8 mouse cellular contexts compared by ENCODE assay signal in genomic region chr15:91571981-91572380, GRCm38 (mm10). TPM values are rescaled to one million over a fixed set of nuclear protein-coding genes. Genes with fewer than 3 reads are reported as not detected.
A peak's percentile ranks its signal among the peaks of the same experiment; 100 is the strongest.
DNase-seq lines count a peak whose midpoint lies in the region; ATAC-seq and TF ChIP-seq lines count a peak whose summit lies in the region.

No protein-coding gene starts in this region.

- H3K4me1 ChIP-seq in neural tube, embryonic 11.5 days (ENCODE audit: control insufficient read depth, insufficient read depth, low read length) = peaks cover 2% of the 10 kb centered on the region; the same call in 1 of the 2 replicates
- no peaks in the 10 kb centered on the region for H3K4me1 ChIP-seq in liver, embryonic 13.5 days (replicated peaks)
- H3K4me1 ChIP-seq in thymus, adult 2 months (replicated peaks; ENCODE audit: control insufficient read depth, insufficient read depth, low read length) = no peaks in the 10 kb centered on the region; the same call in 1 of the 2 replicates

- no peak for TF ChIP-seq POLR2A in thymus, adult 2 months (IDR thresholded peaks at IDR 0.05; ENCODE audit: control insufficient read depth, extremely low read depth, insufficient read depth, low read length, poor library complexity)

- TF ChIP-seq CTCF in thymus, adult 2 months (IDR thresholded peaks at IDR 0.05; ENCODE audit: borderline replicate concordance, control insufficient read depth, extremely low read depth, insufficient read depth, low read length, poor library complexity) = no peak

- WGBS in neural tube, embryonic 11.5 days = 7% methylated on average over 8 of the region's 8 CpGs
- 12% methylated on average over 8 of the region's 8 CpGs for WGBS in liver, embryonic 13.5 days (ENCODE audit: insufficient replicate concordance)
- 22% methylated on average over 8 of the region's 8 CpGs for WGBS in thymus, adult 2 months

- no peak overlapping the region for H3K27ac ChIP-seq in neural tube, embryonic 11.5 days (ENCODE audit: low read depth, low read length)
- no peak overlapping the region for H3K27ac ChIP-seq in liver, embryonic 13.5 days
- H3K27ac ChIP-seq in thymus, adult 2 months (ENCODE audit: control insufficient read depth, insufficient read depth, low read length) = no peak overlapping the region

- H3K27me3 ChIP-seq in neural tube, embryonic 11.5 days (ENCODE audit: control insufficient read depth, insufficient read depth, low read length) = 0 out of 2 replicates have a peak, but pooled peaks cover 2% of the 10 kb centered on the region
- H3K27me3 ChIP-seq in liver, embryonic 13.5 days = peaks cover 44% of the 10 kb centered on the region
- H3K27me3 ChIP-seq in thymus, adult 2 months (ENCODE audit: control insufficient read depth, insufficient read depth, low read length) = peaks cover 5% of the 10 kb centered on the region; the same call in 1 of the 2 replicates

- H3K4me2 ChIP-seq in neural tube, embryonic 11.5 days (ENCODE audit: low read depth) = peak overlapping the region; percentile 96
- peak overlapping the region; percentile 75 for H3K4me2 ChIP-seq in liver, embryonic 13.5 days

- H3K36me3 ChIP-seq in neural tube, embryonic 11.5 days (ENCODE audit: control insufficient read depth, insufficient read depth, low read length) = no peaks in the 10 kb centered on the region
- H3K36me3 ChIP-seq in liver, embryonic 13.5 days = no peaks in the 10 kb centered on the region
- no peaks in the 10 kb centered on the region for H3K36me3 ChIP-seq in thymus, adult 2 months (ENCODE audit: control insufficient read depth, insufficient read depth, low read length)

- H3K9ac ChIP-seq in neural tube, embryonic 11.5 days (ENCODE audit: low read length) = peak overlapping the region; percentile 70
- H3K9ac ChIP-seq in liver, embryonic 13.5 days = peak overlapping the region; percentile 45; the same call in 1 of the 2 replicates

- H3K9me3 ChIP-seq in neural tube, embryonic 11.5 days (ENCODE audit: control insufficient read depth, low read length) = no peaks in the 10 kb centered on the region
- H3K9me3 ChIP-seq in liver, embryonic 13.5 days (replicated peaks) = no peaks in the 10 kb centered on the region

- DNase-seq in embryo, embryonic 10.5 days (ENCODE audit: low spot score) = peak; percentile 8
- no peak for DNase-seq in embryo, embryonic 9.5 days (ENCODE audit: extremely low spot score)
- DNase-seq in neural tube, embryonic 11.5 days (ENCODE audit: low spot score) = no peak
- DNase-seq in neural tube, embryonic 10.5 days (ENCODE audit: extremely low spot score, low spot score) = no peak
- no peak for DNase-seq in liver, embryonic 13.5 days
- no peak for DNase-seq in spleen, adult 12 weeks (ENCODE audit: low spot score)
- DNase-seq in thymus, adult 2 months = no peak
- no peak for DNase-seq in spleen, postnatal 4 days (ENCODE audit: low spot score in 2 of 2)

- H3K4me3 ChIP-seq in neural tube, embryonic 11.5 days (ENCODE audit: low read depth, low read length) = peak overlapping the region; percentile 68
- peak overlapping the region; percentile 60 for H3K4me3 ChIP-seq in liver, embryonic 13.5 days (replicated peaks)
- no peak overlapping the region for H3K4me3 ChIP-seq in thymus, adult 2 months (ENCODE audit: control insufficient read depth, insufficient read depth, low read length)

- no peak for ATAC-seq in neural tube, embryonic 11.5 days (ENCODE audit: insufficient read depth, low FRiP score, low TSS enrichment)
- no peak for ATAC-seq in liver, embryonic 13.5 days (ENCODE audit: low read depth)

RNA-seq across cellular contexts. Expression of gene Slc2a13, which starts 1.1 kb away (rescaled TPM):
- polyA plus RNA-seq in neural tube, embryonic 11.5 days (2014; fragmentation: Nextera tagmentation; extraction: Ambion mirVana) = 1.4 and 1.9 TPM in 2 replicates
- 0.08 and 0.13 TPM in 2 replicates for polyA plus RNA-seq in liver, embryonic 13.5 days (2015; fragmentation: Nextera tagmentation; extraction: Ambion mirVana)
- 0.42 and 0.45 TPM in 2 replicates for polyA plus RNA-seq in thymus, adult 2 months (2012; rRNA removed)
